Mouse (Mus musculus) left cerebral cortex, adult 8-10 months (tissue): ENCODE results near the gene Ift81. TPM values are rescaled to one million over a fixed set of nuclear protein-coding genes. Genes with fewer than 3 reads are reported as not detected.

Experiments used
- DNase-seq, 2 experiments: peaks; one replicate each; pipeline ENCODE4 v3.0.0; 2022; ENCODE audit warnings: low spot score in 2 of 2
- total RNA-seq, 4 experiments: library from RNA; stranded (reverse); gene quantifications; 2 replicates each; pipeline ENCODE4 v1.2.4; 2022

Ift81 gene
- total RNA-seq, 4 experiments from 2014 or later = 52.6 to 67.4 (median 57.2) TPM

DNA sequence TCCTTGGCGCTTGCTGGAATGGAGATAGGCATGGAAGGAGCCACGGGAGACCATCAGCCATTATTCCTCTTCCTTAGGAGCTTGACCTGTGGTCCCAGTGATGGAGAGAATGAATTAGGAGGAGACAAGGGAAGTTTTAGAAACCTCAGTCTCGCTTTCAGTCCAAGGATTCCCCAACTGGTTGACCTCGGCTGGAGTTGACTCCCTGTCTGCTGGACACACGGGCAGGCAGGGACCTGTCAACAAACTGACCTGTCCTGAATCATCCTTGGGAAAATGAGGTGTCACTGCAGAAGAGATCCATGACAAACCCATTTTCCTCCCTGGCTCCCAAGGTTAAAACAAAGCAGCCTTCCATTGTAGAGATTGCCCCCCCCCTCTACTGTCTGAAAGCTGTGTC, 97.4 kb downstream of the Ift81 start:
- no peak for DNase-seq

DNA sequence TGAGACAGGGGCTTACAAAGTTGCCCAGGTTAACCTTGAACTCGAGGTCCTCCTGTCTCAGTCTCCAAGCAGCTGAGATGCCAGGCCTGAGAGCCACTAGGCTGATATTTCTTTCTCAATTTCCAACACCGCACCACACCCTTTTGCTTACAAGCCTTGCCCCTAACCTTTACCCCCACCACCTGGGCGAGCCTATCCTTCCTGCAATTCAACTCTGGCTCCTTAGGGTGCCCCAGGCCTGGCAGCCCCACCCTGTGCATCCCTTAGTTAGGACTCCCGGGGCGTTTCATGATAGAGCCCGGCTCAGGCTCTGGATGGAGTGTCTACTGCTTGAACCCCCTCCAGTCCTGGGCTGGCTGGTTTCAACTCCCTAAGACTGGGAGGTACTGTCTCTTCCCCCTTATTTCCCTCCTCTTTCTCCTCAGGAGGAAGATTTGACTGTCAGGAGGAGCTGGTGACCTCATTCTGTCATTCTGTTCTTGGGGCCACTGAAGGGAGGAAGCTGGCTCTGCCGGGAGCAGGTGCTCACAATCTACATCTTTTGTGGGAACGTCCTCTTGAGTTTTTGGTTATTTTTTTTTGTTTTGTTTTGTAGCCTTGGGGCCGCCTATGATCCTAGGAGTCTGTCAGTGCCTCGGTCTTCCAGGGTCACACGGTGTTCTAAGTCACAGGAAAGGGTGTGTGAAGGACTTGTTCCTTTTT, 98.1 kb downstream of the Ift81 start:
- DNase-seq = no peak

GRCm38 (mm10) chr5:122514127-122514521, 100.2 kb downstream of the Ift81 start:
- DNase-seq = no peak

GRCm38 (mm10) chr5:122513421-122514126, 100.7 kb downstream of the Ift81 start:
- DNase-seq = no peak

DNA sequence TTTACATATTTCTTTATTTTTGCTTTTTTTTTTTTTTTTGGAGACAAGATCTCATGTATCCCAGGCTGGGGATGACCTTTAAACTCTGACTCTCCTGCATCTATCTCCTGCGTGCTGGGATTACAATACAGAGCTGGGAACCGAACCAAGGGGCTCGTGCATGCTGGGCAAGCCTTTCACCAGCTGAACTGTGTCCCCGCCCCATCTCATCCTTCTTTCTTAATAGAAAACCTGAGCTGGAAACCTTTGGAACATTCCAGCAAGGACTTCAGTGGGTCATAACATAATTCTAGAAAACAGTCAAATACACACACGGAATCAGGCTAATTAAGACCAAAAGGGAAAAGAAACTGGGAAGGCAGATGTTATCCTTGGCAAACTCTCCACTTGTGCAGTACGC, 102.3 kb downstream of the Ift81 start:
- DNase-seq = no peak

DNA sequence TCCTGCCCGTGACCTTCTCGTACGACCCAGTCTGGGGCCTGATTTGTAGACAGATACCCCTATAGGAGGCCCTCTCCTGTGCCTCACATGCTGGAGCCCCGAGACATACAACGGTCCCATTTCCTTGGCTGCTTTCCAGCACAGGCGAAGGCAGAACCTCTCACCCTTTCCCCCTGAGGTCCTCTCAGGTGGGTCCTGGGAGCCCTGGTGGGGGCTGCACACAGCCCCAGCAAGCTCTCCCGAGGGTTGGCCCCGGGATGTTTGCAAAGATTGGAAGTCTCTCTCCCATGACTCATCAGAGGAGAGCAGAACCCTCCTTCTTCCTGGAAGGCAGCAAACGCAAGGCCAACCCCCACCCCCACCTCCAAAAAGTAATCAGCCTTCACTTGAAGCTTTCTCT, 102.9 kb downstream of the Ift81 start:
- no peak for DNase-seq

DNA sequence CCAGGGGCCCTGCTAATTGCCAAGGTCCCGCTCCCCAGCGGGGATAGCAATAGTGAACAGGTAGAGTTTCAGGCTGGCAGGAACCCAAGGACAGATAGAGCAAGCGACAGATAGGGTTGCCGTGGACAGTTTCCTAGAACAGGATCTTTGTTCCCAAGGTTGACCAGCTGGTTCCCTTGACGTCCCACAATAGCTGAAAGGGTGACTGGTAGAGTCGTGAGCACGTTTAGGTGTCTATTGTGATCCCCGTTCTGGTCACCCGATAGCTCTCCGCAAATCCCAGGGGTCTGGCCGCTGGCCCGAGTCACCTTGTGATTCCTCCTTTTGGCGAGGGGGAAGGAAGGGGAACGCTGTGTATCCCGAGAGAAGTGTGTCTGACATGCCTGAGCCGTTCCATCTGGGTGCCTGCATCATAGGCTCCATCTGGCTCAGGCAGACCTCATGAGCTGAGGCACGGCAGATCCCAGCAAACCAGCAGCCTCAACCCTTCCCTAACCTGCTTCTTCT, 103.6 kb downstream of the Ift81 start:
- no peak for DNase-seq

- no peak for DNase-seq
These were observed 104.7 kb downstream of the Ift81 start for GRCm38 (mm10) chr5:122509608-122510007.

DNA sequence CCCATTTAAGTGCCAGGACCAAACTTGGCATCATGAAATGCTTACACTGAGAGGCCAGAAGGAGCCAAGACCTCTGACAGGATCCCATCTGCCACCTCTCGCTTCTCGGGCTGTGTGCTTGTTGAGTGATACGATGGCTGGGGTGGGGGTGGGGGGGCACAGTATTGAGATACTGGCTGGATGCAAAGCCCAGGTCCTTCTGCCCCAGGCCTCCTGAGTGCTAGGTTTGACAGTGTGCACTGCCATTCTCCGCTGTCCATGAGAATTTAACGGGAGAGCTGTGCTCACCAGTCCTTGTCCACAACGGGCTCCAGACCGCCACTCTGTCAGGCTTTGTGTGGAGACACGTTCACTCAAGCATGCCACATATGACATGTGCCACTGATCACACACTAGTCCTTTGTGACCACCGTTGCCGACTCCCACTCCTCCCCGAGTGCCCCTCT, 105.4 kb downstream of the Ift81 start:
- no peak for DNase-seq

- DNase-seq = no peak
These were observed 106.9 kb downstream of the Ift81 start for GRCm38 (mm10) chr5:122507396-122507795.

GRCm38 (mm10) chr5:122506462-122506861, 107.9 kb downstream of the Ift81 start:
- no peak for DNase-seq

DNA sequence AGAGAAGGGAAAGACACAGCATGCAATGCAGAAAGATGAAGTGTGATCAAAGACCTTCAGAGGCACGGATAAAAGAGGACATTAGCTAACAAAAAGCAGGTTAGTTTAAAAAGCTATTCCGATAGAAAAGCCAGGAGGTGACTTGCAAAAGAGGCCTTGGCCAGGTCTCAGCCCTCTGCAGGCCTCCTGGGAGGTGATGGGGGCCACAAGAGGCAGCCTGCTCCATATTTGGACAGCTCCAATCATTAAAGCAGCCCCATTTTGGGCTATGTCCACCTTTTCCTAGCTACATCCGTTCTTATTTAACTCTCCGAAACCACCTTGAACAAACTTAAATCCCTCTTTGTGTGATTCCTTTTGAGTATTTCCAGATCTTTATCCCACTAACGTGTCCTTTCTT, 108.8 kb downstream of the Ift81 start:
- no peak for DNase-seq

- no peak for DNase-seq
These were observed 110.6 kb downstream of the Ift81 start for GRCm38 (mm10) chr5:122503760-122504119.

- DNase-seq = no peak
These were observed 111.1 kb downstream of the Ift81 start for GRCm38 (mm10) chr5:122503015-122503759.

GRCm38 (mm10) chr5:122502077-122502941, 112.0 kb downstream of the Ift81 start, which contains the start of gene Atp2a2:
Atp2a2 (minus strand) TSS chr5:122502225.
- DNase-seq = peak; percentile 80 to 88

- peak; percentile 36 to 42 for DNase-seq
These were observed 112.9 kb downstream of the Ift81 start for GRCm38 (mm10) chr5:122501101-122502076.

- DNase-seq = no peak
These were observed 113.8 kb downstream of the Ift81 start for GRCm38 (mm10) chr5:122500563-122500962.
